Mouse (Mus musculus) liver, embryonic 14.5 days (tissue): ENCODE measurements at regions not wholly inside any gene's neighbourhood (a gene's known extent, or its start where the extent isn't known, plus 50 kb on each side); places are given as distances from the start of the nearest gene placed in this dataset.

ENCODE experiments used
- ATAC-seq: fragments of 200-750 bp; cut with Nextera tagmentation; 2 replicates; pipeline ENCODE4 v1.8.0; 2017; ENCODE audit warnings: moderate number of reproducible peaks, mild to moderate bottlenecking, moderate library complexity; ENCODE audit not compliant: insufficient read depth
- DNase-seq, 3 experiments: peaks; one replicate each; pipeline ENCODE4 v3.0.0-alpha.2; 2012 to 2013; ENCODE audit warnings: low read depth in 3 of 3, low spot score in 3 of 3
- H3K27ac ChIP-seq: fragments of 300-500 bp; sonication (generic); 2 replicates; pipeline ENCODE4 v1.5.1; 2014; ENCODE audit warnings: moderate library complexity, mild to moderate bottlenecking, control low read depth, inconsistent platforms
- H3K27me3 ChIP-seq: fragments of 300-500 bp; sonication (generic); 2 replicates; pipeline ENCODE4 v1.6.1; 2014; ENCODE audit warnings: mild to moderate bottlenecking, low read length, moderate library complexity; ENCODE audit not compliant: control insufficient read depth, insufficient read depth
- H3K36me3 ChIP-seq: fragments of 300-500 bp; sonication (generic); replicated peaks from 2 replicates; pipeline ENCODE4 v1.6.1; 2014; ENCODE audit warnings: low read depth; ENCODE audit not compliant: control insufficient read depth, insufficient read depth
- H3K4me1 ChIP-seq, 2 experiments: fragments of 200-500 bp in 1 of 2; fragments of 300-500 bp in 1 of 2; sonication (generic) in 1 of 2; replicated peaks; 2 replicates each; pipeline ENCODE4 v1.6.1; 2012 to 2014; ENCODE audit warnings: antibody characterized with exemption in 1 of 2, inconsistent platforms in 1 of 2, low read length in 1 of 2; ENCODE audit not compliant: control insufficient read depth in 2 of 2, insufficient read depth in 2 of 2
- H3K4me2 ChIP-seq: fragments of 300-500 bp; sonication (generic); 2 replicates; pipeline ENCODE4 v1.6.1; 2014; ENCODE audit warnings: low read depth, mild to moderate bottlenecking, control low read depth, moderate library complexity
- H3K4me3 ChIP-seq, 2 experiments: fragments of 200-500 bp in 1 of 2; fragments of 300-500 bp in 1 of 2; sonication (generic) in 1 of 2; 2 replicates each; pipeline ENCODE4 v1.5.1; 2012 to 2014; ENCODE audit warnings: low read depth in 2 of 2, low read length in 2 of 2, mild to moderate bottlenecking in 2 of 2, control low read depth in 1 of 2, inconsistent platforms in 1 of 2, moderate library complexity in 1 of 2; ENCODE audit not compliant: insufficient read depth in 1 of 2
- H3K9ac ChIP-seq: fragments of 300-500 bp; sonication (generic); replicated peaks from 2 replicates; pipeline ENCODE4 v1.6.1; 2014; ENCODE audit warnings: mild to moderate bottlenecking, control low read depth, moderate library complexity
- H3K9me3 ChIP-seq: fragments of 300-500 bp; sonication (generic); 2 replicates; pipeline ENCODE4 v1.6.1; 2016; ENCODE audit warnings: low read length, mixed read lengths; ENCODE audit not compliant: control insufficient read depth
- CTCF ChIP-seq: IDR thresholded peaks from 2 replicates; pipeline ENCODE4 v1.5.1; 2016; ENCODE audit warnings: antibody characterized with exemption, low read depth, control low read depth
- EP300 ChIP-seq: IDR thresholded peaks from 2 replicates; pipeline ENCODE4 v1.6.1; 2016; ENCODE audit warnings: antibody characterized with exemption, low read depth
- WGBS: fragments of 180-500 bp; shearing (Covaris S2); extraction: QIAGEN DNeasy Blood & Tissue Kit; methylation state at CpG from one replicate; pipeline ENCODE4 v1.1.7; 2014; ENCODE audit not compliant: insufficient replicate concordance; 5-methylcytosine and 5-hydroxymethylcytosine counted together

GRCm38 (mm10) chr13:52043916-52044315 is 197.4 kb downstream of the Gadd45g start:
- WGBS: 59% methylated on average over 3 of the region's 3 CpGs

GRCm38 (mm10) chr13:52045349-52045748 is 198.9 kb downstream of the Gadd45g start:
- no peaks in the 10 kb centered on the region for H3K36me3 ChIP-seq
- TF ChIP-seq CTCF: no peak
- TF ChIP-seq EP300: no peak
- H3K4me2 ChIP-seq: no peak overlapping the region
- 52% methylated on average over 3 of the region's 3 CpGs for WGBS
- no peak overlapping the region for H3K27ac ChIP-seq
- H3K9ac ChIP-seq: no peak overlapping the region
- no peak overlapping the region for H3K4me3 ChIP-seq
- H3K27me3 ChIP-seq: no peaks in the 10 kb centered on the region
- no peaks in the 10 kb centered on the region for H3K9me3 ChIP-seq
- DNase-seq (no peak), ATAC-seq (no peak)
- peaks cover 0 to 13% of the 10 kb centered on the region in 2 experiments; a peak in 2 of 4 replicates for H3K4me1 ChIP-seq

More at GRCm38 (mm10) chr13:52043916-52044315, 197.4 kb downstream of the Gadd45g start:
- ATAC-seq (no peak), DNase-seq (no peak)
- no peak overlapping the region for H3K4me2 ChIP-seq
- H3K9ac ChIP-seq: no peak overlapping the region
- no peak overlapping the region for H3K4me3 ChIP-seq
- no peaks in the 10 kb centered on the region for H3K36me3 ChIP-seq
- no peak overlapping the region for H3K27ac ChIP-seq
- no peaks in the 10 kb centered on the region for H3K9me3 ChIP-seq
- H3K4me1 ChIP-seq: peaks cover 0 to 13% of the 10 kb centered on the region in 2 experiments; a peak in 2 of 4 replicates
- TF ChIP-seq CTCF: no peak
- no peaks in the 10 kb centered on the region for H3K27me3 ChIP-seq

- WGBS: 27% methylated on average over 5 of the region's 5 CpGs
- Histone ChIP-seq H3K27ac (no peak overlapping the region), H3K27me3 (no peaks in the 10 kb centered on the region), H3K4me2 (no peak overlapping the region), H3K9me3 (no peaks in the 10 kb centered on the region), H3K4me3 (no peak overlapping the region), H3K4me1 (peaks cover 0 to 13% of the 10 kb centered on the region in 2 experiments; a peak in 2 of 4 replicates), H3K36me3 (no peaks in the 10 kb centered on the region), H3K9ac (no peak overlapping the region)
- ATAC-seq (no peak), DNase-seq (no peak)
- TF ChIP-seq EP300 (no peak), CTCF (no peak)
Measured at GRCm38 (mm10) chr13:52046020-52046419, 199.5 kb downstream of the Gadd45g start.

GRCm38 (mm10) chr13:52046700-52047099 is 200.2 kb downstream of the Gadd45g start:
- H3K4me2 ChIP-seq: no peak overlapping the region
- no peak for TF ChIP-seq CTCF
- no peak for TF ChIP-seq EP300
- H3K9ac ChIP-seq: no peak overlapping the region
- no peak overlapping the region for H3K4me3 ChIP-seq
- no peak overlapping the region for H3K27ac ChIP-seq
- H3K4me1 ChIP-seq: peaks cover 0 to 11% of the 10 kb centered on the region in 2 experiments; a peak in 2 of 4 replicates
- H3K36me3 ChIP-seq: no peaks in the 10 kb centered on the region
- ATAC-seq (no peak), DNase-seq (no peak)
- no peaks in the 10 kb centered on the region for H3K9me3 ChIP-seq
- 59% methylated on average over 11 of the region's 11 CpGs for WGBS
- H3K27me3 ChIP-seq: no peaks in the 10 kb centered on the region

GRCm38 (mm10) chr13:52047937-52048336 is 201.5 kb downstream of the Gadd45g start:
- H3K9ac ChIP-seq: no peak overlapping the region
- no peak for DNase-seq

More at GRCm38 (mm10) chr13:52047937-52048336, 201.5 kb downstream of the Gadd45g start:
- TF ChIP-seq CTCF (no peak), EP300 (no peak)
- Histone ChIP-seq H3K4me1 (0 out of 4 replicates have a peak, but pooled peaks cover 0 to 2% of the 10 kb centered on the region in 2 experiments), H3K27ac (no peak overlapping the region), H3K36me3 (no peaks in the 10 kb centered on the region), H3K4me3 (no peak overlapping the region), H3K9me3 (no peaks in the 10 kb centered on the region), H3K27me3 (no peaks in the 10 kb centered on the region), H3K4me2 (no peak overlapping the region)
- ATAC-seq: no peak
- 58% methylated on average over 6 of the region's 6 CpGs for WGBS
